Mouse (Mus musculus) G1E (cell line): ENCODE measurements around the gene Slc35g2.

Source experiments
- CTCF ChIP-seq: IDR thresholded peaks from 2 replicates; pipeline ENCODE4 v1.5.1; 2012; ENCODE audit warnings: low read depth, low read length, inconsistent platforms, mixed read lengths
- POLR2AphosphoS5 ChIP-seq: IDR thresholded peaks from 2 replicates; pipeline ENCODE4 v1.6.1; 2012; ENCODE audit warnings: low read depth, low read length, inconsistent platforms; ENCODE audit not compliant: insufficient replicate concordance
- TAL1 ChIP-seq: conservative IDR thresholded peaks from 2 replicates; pipeline ENCODE4 v1.6.1; 2012; ENCODE audit warnings: low read depth, low read length, inconsistent platforms, mixed read lengths

- TF ChIP-seq CTCF: no peak
- no peak for TF ChIP-seq TAL1
- no peak for TF ChIP-seq POLR2AphosphoS5
These were observed 36.2 kb downstream of the Slc35g2 start for GRCm38 (mm10) chr9:100534686-100535085.
